Mouse (Mus musculus) midbrain, embryonic 11.5 days (tissue): ENCODE measurements around the gene Bpifb3. TPM values are rescaled to one million over a fixed set of nuclear protein-coding genes. Genes with fewer than 3 reads are reported as not detected.

Source experiments
- ATAC-seq: fragments of 200-750 bp; cut with Nextera tagmentation; 2 replicates; pipeline ENCODE4 v1.8.0; 2017; ENCODE audit warnings: moderate TSS enrichment, moderate library complexity; ENCODE audit not compliant: low FRiP score
- DNase-seq: peaks from one replicate; pipeline ENCODE4 v3.0.0; 2015; ENCODE audit warnings: low spot score; ENCODE audit errors: missing footprints
- H3K27ac ChIP-seq: fragments of 300-500 bp; sonication (generic); 2 replicates; pipeline ENCODE4 v1.5.1; 2014; ENCODE audit warnings: low read depth, low read length
- H3K27me3 ChIP-seq: fragments of 300-500 bp; sonication (generic); 2 replicates; pipeline ENCODE4 v1.6.1; 2014; ENCODE audit warnings: mild to moderate bottlenecking, low read length, moderate library complexity, mixed read lengths; ENCODE audit not compliant: control insufficient read depth, insufficient read depth
- H3K36me3 ChIP-seq: fragments of 300-500 bp; sonication (generic); 2 replicates; pipeline ENCODE4 v1.6.1; 2014; ENCODE audit warnings: mild to moderate bottlenecking, low read length, moderate library complexity, mixed read lengths; ENCODE audit not compliant: control insufficient read depth, insufficient read depth
- H3K4me1 ChIP-seq: fragments of 300-500 bp; sonication (generic); 2 replicates; pipeline ENCODE4 v1.6.1; 2014; ENCODE audit warnings: low read length; ENCODE audit not compliant: control insufficient read depth, insufficient read depth
- H3K4me2 ChIP-seq: fragments of 300-500 bp; sonication (generic); 2 replicates; pipeline ENCODE4 v1.6.1; 2014; ENCODE audit warnings: mild to moderate bottlenecking, moderate library complexity
- H3K4me3 ChIP-seq: fragments of 300-500 bp; sonication (generic); 2 replicates; pipeline ENCODE4 v1.5.1; 2014; ENCODE audit warnings: low read depth, low read length
- H3K9ac ChIP-seq: fragments of 300-500 bp; sonication (generic); 2 replicates; pipeline ENCODE4 v1.6.1; 2014; ENCODE audit warnings: low read length
- H3K9me3 ChIP-seq: fragments of 300-500 bp; sonication (generic); 2 replicates; pipeline ENCODE4 v1.6.1; 2016; ENCODE audit warnings: low read length; ENCODE audit not compliant: control insufficient read depth
- WGBS: fragments of 180-500 bp; shearing (Covaris S2); extraction: QIAGEN DNeasy Blood & Tissue Kit; methylation state at CpG from one replicate; pipeline ENCODE4 v1.1.7; 2014; 5-methylcytosine and 5-hydroxymethylcytosine counted together
- polyA plus RNA-seq: library from polyadenylated mRNA; unstranded; fragments of >200 nt; fragmentation: Nextera tagmentation; extraction: Ambion mirVana; gene quantifications from 2 replicates; pipeline ENCODE4 v1.2.1, GENCODE M21; 2014

Bpifb3 gene
- polyA plus RNA-seq = not detected in 2 replicates

DNA sequence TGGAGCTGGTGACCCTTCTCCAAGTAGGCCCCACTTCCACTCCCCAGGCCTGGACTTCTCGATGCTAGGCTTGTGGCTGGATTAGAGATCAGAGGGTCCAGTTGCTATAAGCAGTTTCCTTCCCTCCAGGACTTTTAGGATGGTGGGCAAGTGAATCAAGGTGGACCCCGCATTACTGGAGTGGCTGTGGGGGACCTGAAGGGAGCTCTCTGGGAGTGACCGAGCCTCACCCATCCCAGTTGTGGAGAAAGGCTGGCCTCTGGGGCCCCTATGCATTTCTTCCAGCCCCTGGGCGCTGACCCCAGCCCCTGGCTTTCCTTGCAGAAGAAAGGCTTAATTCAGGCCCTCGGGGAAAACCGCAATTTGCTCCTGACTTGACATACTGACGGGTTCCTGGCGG is at the start of gene Bpifb3:
Gene Bpifb3 (plus strand): TSS at position 301 of the 400 bp plus-strand sequence.
- no peak within 1 kb of the TSS for H3K9ac ChIP-seq
- DNase-seq = no peak
- no peaks in the 10 kb centered on the region for H3K27me3 ChIP-seq
- no peak within 1 kb of the TSS for H3K4me2 ChIP-seq
- no peaks in the 10 kb centered on the region for H3K9me3 ChIP-seq
- no peak for ATAC-seq
- no peak within 1 kb of the TSS for H3K4me3 ChIP-seq
- no peak within 1 kb of the TSS for H3K27ac ChIP-seq
- H3K4me1 ChIP-seq = 0 out of 2 replicates have a peak, but pooled peaks cover 3% of the 10 kb centered on the region
- no peaks in the 10 kb centered on the region for H3K36me3 ChIP-seq
- WGBS = 71% methylated on average over 8 of the region's 8 CpGs

DNA sequence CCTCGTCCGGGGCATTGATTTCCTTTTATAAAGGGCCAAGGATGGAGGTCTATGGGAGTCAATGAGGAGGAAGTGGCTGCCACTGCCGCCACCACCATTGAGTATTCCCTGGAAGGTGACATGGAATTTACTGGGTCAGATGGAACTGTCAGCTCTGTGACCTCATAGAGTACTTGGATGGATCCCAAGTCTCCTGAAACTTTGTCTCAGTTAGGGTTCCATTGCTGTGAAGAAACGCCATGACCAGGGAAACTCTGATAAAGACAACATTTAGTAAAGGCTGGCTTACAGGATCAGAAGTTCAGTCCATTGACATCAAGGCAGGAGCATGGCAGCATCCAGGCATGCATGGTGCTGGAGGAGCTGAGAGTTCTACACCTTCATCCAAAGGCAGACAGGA is 47.0 kb upstream of the Bpifb3 start, which contains the start of gene Sun5:
Gene Sun5 (minus strand): TSS at position 101 of the 400 bp plus-strand sequence.
- Histone ChIP-seq H3K9ac (no peak within 1 kb of the TSS), H3K4me1 (no peaks in the 10 kb centered on the region), H3K9me3 (no peaks in the 10 kb centered on the region), H3K27ac (no peak within 1 kb of the TSS), H3K36me3 (no peaks in the 10 kb centered on the region), H3K4me2 (no peak within 1 kb of the TSS), H3K4me3 (no peak within 1 kb of the TSS), H3K27me3 (no peaks in the 10 kb centered on the region)
- no peak for DNase-seq
- no peak for ATAC-seq
- 86% methylated on average over 4 of the region's 4 CpGs for WGBS

DNA sequence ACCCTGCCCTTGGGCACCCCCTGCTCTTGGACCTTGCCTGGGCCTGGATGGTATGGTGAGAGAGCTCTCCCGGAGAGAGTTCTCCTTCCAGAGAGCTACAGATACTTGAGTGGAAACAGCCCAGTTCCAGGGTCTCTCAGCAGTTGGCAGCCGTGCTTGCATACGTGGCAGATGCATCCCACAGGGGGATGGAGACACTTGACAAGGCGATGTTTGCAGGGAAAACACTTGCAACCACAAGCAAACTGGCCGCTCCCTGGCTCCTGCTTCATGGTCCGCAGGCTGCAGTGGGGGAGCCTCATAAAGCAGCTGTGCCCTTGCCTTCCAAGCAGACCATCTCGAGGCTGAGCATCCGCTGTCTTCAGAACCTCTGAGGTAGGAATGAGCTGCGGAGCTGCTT is 43.3 kb upstream of the Bpifb3 start, which contains the start of gene Bpifb2:
Gene Bpifb2 (plus strand): TSS at position 301 of the 400 bp plus-strand sequence.
- 76% methylated on average over 9 of the region's 9 CpGs for WGBS
- Histone ChIP-seq H3K4me3 (no peak within 1 kb of the TSS), H3K36me3 (no peaks in the 10 kb centered on the region), H3K4me1 (no peaks in the 10 kb centered on the region), H3K9me3 (no peaks in the 10 kb centered on the region), H3K27me3 (no peaks in the 10 kb centered on the region), H3K27ac (no peak within 1 kb of the TSS), H3K4me2 (no peak within 1 kb of the TSS), H3K9ac (no peak within 1 kb of the TSS)
- ATAC-seq (no peak), DNase-seq (no peak)

DNA sequence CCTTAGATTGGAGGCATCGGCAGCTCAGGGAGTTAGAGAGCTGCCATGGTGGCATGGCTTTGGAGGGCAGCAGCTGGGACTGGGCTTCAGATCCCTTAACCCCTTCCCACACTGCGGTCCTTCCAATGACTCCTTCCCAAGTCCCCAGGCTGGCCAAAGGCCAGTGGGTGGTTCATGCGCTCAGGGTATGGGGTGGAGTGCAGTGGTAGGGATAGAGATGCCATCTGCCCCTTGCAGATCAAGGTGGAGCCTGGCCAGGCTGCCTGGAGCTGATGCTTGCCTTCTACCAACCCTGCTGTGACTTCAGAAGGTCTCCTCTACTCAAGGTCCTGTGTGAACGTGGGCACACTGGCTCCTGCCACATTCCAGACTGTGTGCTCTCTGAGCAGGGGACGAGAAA is 18.9 kb upstream of the Bpifb3 start:
- Histone ChIP-seq H3K4me1 (no peaks in the 10 kb centered on the region), H3K4me3 (no peak overlapping the region), H3K9ac (no peak overlapping the region), H3K36me3 (no peaks in the 10 kb centered on the region), H3K27ac (no peak overlapping the region), H3K9me3 (no peaks in the 10 kb centered on the region), H3K27me3 (no peaks in the 10 kb centered on the region), H3K4me2 (no peak overlapping the region)
- DNase-seq (no peak), ATAC-seq (no peak)
- 84% methylated on average over 5 of the region's 5 CpGs for whole genome bisulfite sequencing

DNA sequence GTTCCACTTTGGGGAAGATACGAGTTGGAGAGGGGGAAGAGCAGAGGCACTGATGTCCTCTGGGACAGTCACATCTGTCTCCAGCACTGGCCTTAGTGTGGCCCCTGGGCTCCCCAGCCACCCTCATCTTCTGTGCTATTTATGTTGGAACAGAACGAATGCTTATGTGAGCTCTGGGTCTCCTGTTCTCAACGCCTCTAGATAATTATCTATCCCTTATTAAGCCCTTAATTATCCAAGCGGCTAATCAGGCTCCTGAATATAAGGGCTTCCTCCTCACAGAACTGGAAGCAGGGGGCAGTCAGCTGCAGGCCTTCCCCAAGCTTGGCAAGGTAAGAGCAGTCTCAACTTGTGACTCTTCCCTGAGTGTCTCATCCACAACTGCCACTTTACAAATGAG is 17.9 kb upstream of the Bpifb3 start, which contains the start of gene Bpifb6:
Gene Bpifb6 (plus strand): TSS at position 301 of the 400 bp plus-strand sequence.
- WGBS = 78% methylated on average over 4 of the region's 4 CpGs
- DNase-seq = no peak
- Histone ChIP-seq H3K4me3 (no peak within 1 kb of the TSS), H3K4me1 (no peaks in the 10 kb centered on the region), H3K27ac (no peak within 1 kb of the TSS), H3K9me3 (no peaks in the 10 kb centered on the region), H3K4me2 (no peak within 1 kb of the TSS), H3K27me3 (no peaks in the 10 kb centered on the region), H3K9ac (no peak within 1 kb of the TSS), H3K36me3 (no peaks in the 10 kb centered on the region)
- no peak for ATAC-seq

DNA sequence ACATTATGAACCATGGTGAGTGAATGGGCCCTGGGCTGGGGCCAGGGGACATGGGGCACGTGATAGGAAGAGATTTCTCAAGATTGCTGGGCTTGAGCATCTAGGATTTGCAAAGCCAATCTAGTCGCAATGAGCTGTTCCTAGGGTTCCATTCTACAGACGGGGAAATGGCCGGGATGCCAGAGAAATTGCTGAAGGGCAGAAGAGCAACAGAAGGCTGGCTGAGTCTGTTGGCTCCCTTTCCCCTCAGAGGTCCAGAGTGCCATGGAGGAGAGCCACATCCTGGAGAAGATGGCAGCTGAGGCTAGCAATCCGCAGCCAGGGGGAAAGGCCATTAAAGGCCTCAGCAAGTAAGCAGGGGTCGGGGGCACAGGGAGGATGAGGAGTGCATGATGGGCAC is 15.3 kb upstream of the Bpifb3 start:
- Histone ChIP-seq H3K36me3 (no peaks in the 10 kb centered on the region), H3K4me3 (no peak overlapping the region), H3K4me2 (no peak overlapping the region), H3K9ac (no peak overlapping the region), H3K4me1 (no peaks in the 10 kb centered on the region), H3K27me3 (no peaks in the 10 kb centered on the region), H3K9me3 (no peaks in the 10 kb centered on the region), H3K27ac (no peak overlapping the region)
- WGBS = 77% methylated on average over 6 of the region's 6 CpGs
- ATAC-seq (no peak), DNase-seq (no peak)

DNA sequence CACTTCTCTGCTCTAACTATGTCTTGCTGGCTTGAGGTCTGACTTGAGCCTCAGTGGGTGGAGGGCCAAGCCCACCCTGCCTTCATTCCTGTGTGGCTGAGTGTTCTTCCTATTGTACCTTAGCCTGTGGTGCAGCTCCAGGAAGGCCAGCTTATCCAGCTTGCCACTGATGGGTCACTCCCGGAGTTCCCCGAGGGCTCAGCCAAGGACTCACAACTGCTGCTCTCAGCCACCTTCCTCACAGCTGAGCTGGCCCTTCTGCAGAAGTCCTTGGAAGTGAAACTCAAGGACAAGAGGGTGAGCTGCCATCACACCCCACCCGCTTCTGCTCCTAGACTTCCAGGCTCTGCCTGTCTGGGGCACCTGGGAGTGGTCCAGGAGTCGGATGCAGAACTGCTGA is 11.4 kb upstream of the Bpifb3 start:
- no peaks in the 10 kb centered on the region for H3K9me3 ChIP-seq
- H3K36me3 ChIP-seq = no peaks in the 10 kb centered on the region
- WGBS = 89% methylated on average over 4 of the region's 4 CpGs
- H3K27ac ChIP-seq = no peak overlapping the region
- ATAC-seq (no peak), DNase-seq (no peak)
- no peak overlapping the region for H3K9ac ChIP-seq
- no peaks in the 10 kb centered on the region for H3K27me3 ChIP-seq
- H3K4me3 ChIP-seq = no peak overlapping the region
- H3K4me2 ChIP-seq = no peak overlapping the region
- H3K4me1 ChIP-seq = no peaks in the 10 kb centered on the region

DNA sequence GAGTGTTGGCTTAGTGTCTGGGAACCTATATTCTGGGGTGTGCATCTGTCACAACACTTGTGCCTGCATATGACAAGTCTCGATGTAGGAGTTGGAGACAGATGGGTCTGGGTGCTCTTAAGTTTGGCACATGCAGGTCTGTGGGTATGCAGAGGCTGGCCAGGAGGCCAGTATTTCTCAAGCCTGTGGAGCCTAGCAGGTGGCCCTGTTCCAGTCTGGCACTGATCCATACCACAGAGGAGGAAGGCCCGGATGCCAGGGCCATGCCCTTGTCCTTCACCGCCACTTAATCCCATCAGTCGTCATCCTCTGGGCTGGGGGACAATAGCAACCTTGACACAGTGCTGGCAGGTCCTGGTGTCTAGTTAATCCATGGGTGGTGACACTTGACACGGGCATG is 3.9 kb upstream of the Bpifb3 start:
- Histone ChIP-seq H3K27me3 (no peaks in the 10 kb centered on the region), H3K27ac (no peak overlapping the region), H3K4me2 (no peak overlapping the region), H3K9me3 (no peaks in the 10 kb centered on the region), H3K36me3 (no peaks in the 10 kb centered on the region), H3K4me3 (no peak overlapping the region), H3K4me1 (0 out of 2 replicates have a peak, but pooled peaks cover 3% of the 10 kb centered on the region), H3K9ac (no peak overlapping the region)
- ATAC-seq = no peak
- DNase-seq = no peak
- 50% methylated on average over 5 of the region's 5 CpGs for WGBS

DNA sequence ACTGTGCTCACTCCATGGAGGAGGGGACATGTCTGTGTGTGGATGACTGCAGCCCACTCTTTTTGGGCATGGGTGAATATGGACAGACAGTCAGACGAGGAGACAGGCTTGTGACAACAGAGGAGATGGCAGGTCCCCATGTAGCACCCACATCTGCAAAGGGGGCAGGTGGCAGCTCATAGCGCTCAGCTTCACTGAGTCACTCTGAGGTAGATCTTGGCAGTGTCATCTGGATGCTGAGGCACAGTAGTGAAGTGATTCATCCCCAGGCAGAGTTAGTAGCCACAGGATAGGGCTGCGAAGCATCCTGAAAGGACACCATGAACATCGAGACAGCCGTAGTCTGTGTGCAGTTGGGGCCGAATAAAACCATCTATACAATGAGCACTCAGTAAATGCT is 3.2 kb downstream of the Bpifb3 start:
- WGBS = 89% methylated on average over 6 of the region's 6 CpGs

More for the DNA sequence above, 3.2 kb downstream of the Bpifb3 start:
- no peaks in the 10 kb centered on the region for H3K27me3 ChIP-seq
- H3K4me2 ChIP-seq = no peak overlapping the region
- H3K9ac ChIP-seq = no peak overlapping the region
- H3K4me1 ChIP-seq = no peaks in the 10 kb centered on the region
- no peaks in the 10 kb centered on the region for H3K9me3 ChIP-seq
- no peak for ATAC-seq
- H3K27ac ChIP-seq = no peak overlapping the region
- no peaks in the 10 kb centered on the region for H3K36me3 ChIP-seq
- no peak overlapping the region for H3K4me3 ChIP-seq
- no peak for DNase-seq
